Mouse (Mus musculus) CH12.LX (cell line): Measurements from ENCODE around the gene Ciao2a. TPM values are rescaled to one million over a fixed set of nuclear protein-coding genes. Genes with fewer than 3 reads are reported as not detected.

ENCODE experiments used
- DNase-seq: peaks from one replicate; pipeline ENCODE4 v3.0.0-alpha.2; 2013; ENCODE audit errors: extremely low read depth
- H3K27ac ChIP-seq: 2 replicates; pipeline ENCODE4 v1.5.1; 2012; ENCODE audit warnings: low read depth, mild to moderate bottlenecking, control low read depth, moderate library complexity; ENCODE audit not compliant: insufficient read depth
- H3K27me3 ChIP-seq: replicated peaks from 2 replicates; pipeline ENCODE3; 2012; ENCODE audit warnings: inconsistent platforms
- H3K36me3 ChIP-seq, 2 experiments: replicated peaks in 1 of 2; 2 replicates each; pipeline versions ENCODE3 to v1.6.1; 2012; ENCODE audit warnings: inconsistent platforms in 1 of 2, low read length in 1 of 2, mild to moderate bottlenecking in 1 of 2, mixed read lengths in 1 of 2, moderate library complexity in 1 of 2; ENCODE audit not compliant: control insufficient read depth in 1 of 2, insufficient read depth in 1 of 2
- H3K4me1 ChIP-seq, 2 experiments: 2 replicates each; pipeline ENCODE4 v1.6.1; 2012; ENCODE audit warnings: inconsistent platforms in 1 of 2, moderate library complexity in 1 of 2; ENCODE audit not compliant: insufficient read depth in 2 of 2, control insufficient read depth in 1 of 2
- H3K4me2 ChIP-seq: 2 replicates; pipeline ENCODE4 v1.6.1; 2012; ENCODE audit warnings: low read depth, mild to moderate bottlenecking, control low read depth; ENCODE audit not compliant: poor library complexity, insufficient read depth, severe bottlenecking
- H3K4me3 ChIP-seq, 3 experiments: fragments of 150-350 bp in 1 of 3; sonication (generic) in 1 of 3; replicated peaks in 1 of 3; 2 replicates each; pipeline versions ENCODE3 to v1.5.1; 2011 to 2012; ENCODE audit warnings: low read depth in 2 of 3, low read length in 2 of 3, mild to moderate bottlenecking in 2 of 3, moderate library complexity in 2 of 3, control low read depth in 1 of 3, improper control_type of control experiment in 1 of 3, inconsistent platforms in 1 of 3, mixed read lengths in 1 of 3; ENCODE audit not compliant: poor library complexity in 1 of 3
- H3K79me2 ChIP-seq: replicated peaks from 2 replicates; pipeline ENCODE4 v1.6.1; 2012; ENCODE audit warnings: mild to moderate bottlenecking, moderate library complexity; ENCODE audit not compliant: control insufficient read depth, poor library complexity, insufficient read depth, severe bottlenecking; ENCODE audit errors: extremely low read depth
- H3K9ac ChIP-seq: 2 replicates; pipeline ENCODE4 v1.6.1; 2012; ENCODE audit warnings: low read depth, mild to moderate bottlenecking, control low read depth, moderate library complexity; ENCODE audit not compliant: insufficient read depth
- H3K9me3 ChIP-seq: replicated peaks from 2 replicates; pipeline ENCODE3; 2012; ENCODE audit warnings: low read length, inconsistent platforms, mixed read lengths
- BHLHE40 ChIP-seq: IDR thresholded peaks from 2 replicates; pipeline ENCODE4 v1.6.1; 2011; ENCODE audit warnings: mild to moderate bottlenecking, low read depth, low read length, improper control_type of control experiment
- CHD2 ChIP-seq: IDR thresholded peaks from 2 replicates; pipeline ENCODE4 v1.6.1; 2011; ENCODE audit warnings: low read length, improper control_type of control experiment
- E2F4 ChIP-seq: IDR thresholded peaks from 2 replicates; pipeline ENCODE4 v1.6.1; 2011; ENCODE audit warnings: low read depth, low read length, improper control_type of control experiment; ENCODE audit not compliant: insufficient replicate concordance
- HCFC1 ChIP-seq: IDR thresholded peaks from 2 replicates; pipeline ENCODE4 v1.6.1; 2012; ENCODE audit warnings: low read depth, mild to moderate bottlenecking, inconsistent platforms, low read length, improper control_type of control experiment
- IRF4 ChIP-seq: IDR thresholded peaks from 2 replicates; pipeline ENCODE4 v1.6.1; 2014; ENCODE audit warnings: low read depth, mild to moderate bottlenecking, inconsistent platforms, low read length, improper control_type of control experiment
- JUN ChIP-seq: IDR thresholded peaks from 2 replicates; pipeline ENCODE4 v1.6.1; 2011; ENCODE audit warnings: low read depth, mild to moderate bottlenecking, low read length, improper control_type of control experiment, moderate library complexity; ENCODE audit not compliant: insufficient read depth
- KAT2A ChIP-seq: IDR thresholded peaks from 2 replicates; pipeline ENCODE4 v1.6.1; 2012; ENCODE audit warnings: low read length, improper control_type of control experiment, inconsistent platforms; ENCODE audit not compliant: insufficient replicate concordance
- MAFK ChIP-seq: IDR thresholded peaks from 2 replicates; pipeline ENCODE4 v1.6.1; 2011; ENCODE audit warnings: low read length, improper control_type of control experiment; ENCODE audit not compliant: insufficient replicate concordance
- MAX ChIP-seq: IDR thresholded peaks from 2 replicates; pipeline ENCODE4 v1.6.1; 2011; ENCODE audit warnings: low read length, improper control_type of control experiment
- MXI1 ChIP-seq: IDR thresholded peaks from 2 replicates; pipeline ENCODE4 v1.6.1; 2011; ENCODE audit warnings: mild to moderate bottlenecking, low read depth, low read length, improper control_type of control experiment
- MYC ChIP-seq: IDR thresholded peaks from 2 replicates; pipeline ENCODE4 v1.6.1; 2011; ENCODE audit warnings: low read depth, mild to moderate bottlenecking, improper control_type of control experiment, low read length
- POLR2A ChIP-seq: IDR thresholded peaks from 2 replicates; pipeline ENCODE4 v1.6.1; 2011; ENCODE audit warnings: low read depth, mild to moderate bottlenecking, improper control_type of control experiment, low read length
- SIN3A ChIP-seq: IDR thresholded peaks from 2 replicates; pipeline ENCODE4 v1.6.1; 2012; ENCODE audit warnings: low read length, improper control_type of control experiment, inconsistent platforms
- SMC3 ChIP-seq: IDR thresholded peaks from 2 replicates; pipeline ENCODE4 v1.6.1; 2011; ENCODE audit warnings: low read depth, low read length, improper control_type of control experiment
- TBP ChIP-seq: conservative IDR thresholded peaks from 2 replicates; pipeline ENCODE4 v1.6.1; 2011; ENCODE audit warnings: low read depth, low read length, improper control_type of control experiment
- TCF12 ChIP-seq: IDR thresholded peaks from 2 replicates; pipeline ENCODE4 v1.6.1; 2014; ENCODE audit warnings: low read depth, mild to moderate bottlenecking, inconsistent platforms, low read length, improper control_type of control experiment
- UBTF ChIP-seq: IDR thresholded peaks from 2 replicates; pipeline ENCODE4 v1.6.1; 2012; ENCODE audit warnings: low read depth, mild to moderate bottlenecking, inconsistent platforms, low read length, improper control_type of control experiment, moderate library complexity
- ZKSCAN1 ChIP-seq: IDR thresholded peaks from 2 replicates; pipeline ENCODE4 v1.6.1; 2012; ENCODE audit warnings: low read depth, inconsistent platforms, low read length, improper control_type of control experiment, borderline replicate concordance
- ZMIZ1 ChIP-seq: IDR thresholded peaks from 2 replicates; pipeline ENCODE4 v1.6.1; 2012; ENCODE audit warnings: low read depth, mild to moderate bottlenecking, inconsistent platforms, low read length, improper control_type of control experiment
- ZNF384 ChIP-seq: IDR thresholded peaks from 2 replicates; pipeline ENCODE4 v1.6.1; 2012; ENCODE audit warnings: low read depth, low read length, improper control_type of control experiment, inconsistent platforms
- dilution Hi-C: fragments of 300-500 bp; cut with MboI; formaldehyde crosslinking; loops from 2 replicates; pipeline ENCODE4 v1.14.3; 2020; ENCODE audit warnings: low sequenced_read_pairs; ENCODE audit not compliant: extremely low pct_unique_long_range_greater_than_20kb, extremely low pct_ligation_motif_present
- in situ Hi-C: fragments of 300-500 bp; cut with MboI; formaldehyde crosslinking; loops from 3 replicates; pipeline ENCODE4 v1.14.3; 2019; ENCODE audit warnings: low sequenced_read_pairs, low pct_ligation_motif_present, low pct_unique_long_range_greater_than_20kb, mixed read lengths
- polyA plus RNA-seq: library from polyadenylated mRNA; unstranded; fragments of >175 nt; gene quantifications from 2 replicates; pipeline ENCODE4 v1.2.1, GENCODE M21; 2012; ENCODE audit warnings: low read depth; ENCODE audit not compliant: insufficient read length
- total RNA-seq, 2 experiments: library from RNA; depleted of rRNA; stranded (reverse); fragments of 300-350 nt in 1 of 2; fragments of >200 nt in 1 of 2; gene quantifications; 2 replicates each; pipeline ENCODE4 v1.2.3; 2012 to 2014

Ciao2a gene
- total and polyA plus RNA-seq, 3 experiments: 144 to 359 (median 197) TPM

- H3K36me3 ChIP-seq: peaks cover 10 to 46% of the 10 kb centered on the region in 2 experiments
- H3K4me2 ChIP-seq: no peak overlapping the region
- H3K4me3 ChIP-seq: no peak overlapping the region
- dilution Hi-C loops: no loop called here
- TF ChIP-seq E2F4 (no peak), MAFK (no peak), IRF4 (no peak), MYC (no peak), TBP (no peak), MAX (no peak), KAT2A (no peak), UBTF (no peak), HCFC1 (no peak), ZKSCAN1 (no peak), JUN (no peak), ZNF384 (no peak)
- H3K79me2 ChIP-seq: peaks cover 46% of the 10 kb centered on the region
- in situ Hi-C loops: no loop called here
- no peaks in the 10 kb centered on the region for H3K27me3 ChIP-seq
- no peak overlapping the region for H3K27ac ChIP-seq
- peaks cover 2 to 39% of the 10 kb centered on the region in 2 experiments; a peak in 2 of 4 replicates for H3K4me1 ChIP-seq
- H3K9me3 ChIP-seq: no peaks in the 10 kb centered on the region
- H3K9ac ChIP-seq: no peak overlapping the region
- no peak for DNase-seq
Observed at GRCm38 (mm10) chr9:66120106-66120505, 6.3 kb upstream of the Ciao2a start.

- Histone ChIP-seq H3K4me2 (no peak overlapping the region), H3K79me2 (peaks cover 46% of the 10 kb centered on the region), H3K9ac (no peak overlapping the region), H3K4me1 (peaks cover 2 to 39% of the 10 kb centered on the region in 2 experiments; a peak in 2 of 4 replicates), H3K36me3 (peaks cover 10 to 42% of the 10 kb centered on the region in 2 experiments), H3K9me3 (no peaks in the 10 kb centered on the region), H3K4me3 (no peak overlapping the region), H3K27ac (no peak overlapping the region), H3K27me3 (no peaks in the 10 kb centered on the region)
- TF ChIP-seq POLR2A (no peak), MAX (no peak), HCFC1 (no peak), SIN3A (no peak), CHD2 (no peak), SMC3 (no peak), TCF12 (no peak), ZMIZ1 (no peak), BHLHE40 (no peak), MXI1 (no peak)
- dilution Hi-C loops (no loop called here), in situ Hi-C loops (no loop called here)
- no peak for DNase-seq
Observed at GRCm38 (mm10) chr9:66120945-66121344, 5.5 kb upstream of the Ciao2a start.
